Mouse (Mus musculus): ENCODE measurements around the gene Zim1.

Gene Zim1

DNA sequence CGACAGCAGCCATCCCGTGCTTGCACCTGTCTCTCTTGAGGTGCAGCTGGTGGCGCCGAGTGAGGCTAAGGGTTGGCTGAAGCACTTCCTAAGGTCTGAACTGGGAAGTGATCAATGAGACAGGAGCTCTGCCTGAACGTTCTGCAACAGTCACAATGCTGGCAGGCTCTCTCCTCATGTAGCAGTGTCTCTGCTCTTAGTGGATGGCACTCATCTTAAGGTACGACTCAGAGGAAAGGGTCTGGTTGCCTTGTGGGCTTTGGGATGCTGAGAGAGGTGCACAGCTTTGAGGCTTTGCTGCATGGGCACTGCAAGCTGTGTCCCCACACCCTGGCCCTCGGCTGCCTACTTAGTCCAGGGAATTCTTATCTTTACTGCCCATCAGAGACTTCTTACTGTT is 45.0 kb downstream of the Zim1 start:
- no peak for DNase-seq (ENCODE audit: low spot score)

GRCm38 (mm10) chr7:6650526-6650925 is 45.7 kb downstream of the Zim1 start:
- DNase-seq (ENCODE audit: low spot score): no peak

DNA sequence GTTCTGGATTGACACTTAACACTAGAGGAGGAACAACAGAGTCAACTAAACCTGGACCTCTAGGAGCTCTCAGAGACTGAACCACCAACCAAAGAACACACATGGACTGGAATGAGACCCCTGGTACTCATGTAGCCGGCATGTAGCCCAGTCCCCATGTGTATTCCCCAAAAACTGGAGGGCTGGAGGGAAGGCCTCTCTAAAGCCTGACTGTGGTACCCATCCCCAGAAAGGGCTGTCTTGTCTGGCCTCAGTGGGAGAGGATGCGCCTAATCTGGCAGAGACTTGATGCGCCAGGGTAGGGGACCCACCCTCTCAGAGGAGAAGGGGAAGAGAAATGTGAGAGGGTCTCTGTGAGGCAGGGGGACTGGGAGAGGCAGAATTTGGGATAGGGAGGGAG is 50.4 kb downstream of the Zim1 start:
- DNase-seq (ENCODE audit: low spot score): no peak

DNA sequence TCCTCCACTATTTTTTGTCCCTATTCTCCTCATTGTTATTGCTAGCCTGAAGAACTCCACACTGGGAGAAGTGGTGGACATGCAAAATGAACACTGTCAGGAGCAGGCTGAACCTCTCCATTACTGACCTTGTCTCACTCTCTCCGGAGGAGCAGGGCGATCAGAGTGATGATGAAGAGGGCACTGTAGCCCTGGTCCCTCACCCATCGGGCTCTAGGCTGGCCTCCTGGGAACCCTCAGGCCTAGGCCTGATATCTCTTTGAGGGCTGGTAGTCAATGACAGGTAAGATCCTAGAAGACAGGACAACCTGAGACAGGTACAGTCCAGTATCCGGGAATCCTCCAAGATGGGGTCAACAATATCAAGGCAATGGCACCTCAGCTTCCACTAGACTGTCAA is 58.2 kb downstream of the Zim1 start:
- DNase-seq (ENCODE audit: low spot score): no peak

- DNase-seq (ENCODE audit: low spot score): no peak
These were observed 59.5 kb downstream of the Zim1 start for GRCm38 (mm10) chr7:6636741-6637140.

DNA sequence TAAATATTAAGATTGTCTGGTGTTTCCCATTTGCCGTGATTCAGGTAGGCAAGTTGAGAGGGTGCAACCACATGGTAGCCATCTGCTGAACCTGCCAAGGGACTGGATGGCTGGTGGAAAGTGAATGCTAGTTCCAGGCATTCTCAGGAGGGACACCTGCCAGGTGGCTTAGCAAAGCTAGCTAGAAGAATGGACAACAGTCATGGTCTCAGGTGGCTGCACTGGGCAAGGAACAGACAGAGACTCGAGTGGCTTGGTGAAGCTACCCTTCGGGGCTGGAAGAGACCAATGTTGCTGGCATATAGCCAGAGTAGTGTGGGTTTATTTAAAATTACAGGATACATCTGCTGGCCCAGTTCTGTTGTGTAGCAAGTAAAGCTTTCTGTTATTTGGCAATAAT is 60.4 kb downstream of the Zim1 start:
- DNase-seq (ENCODE audit: low spot score): no peak
